Mouse (Mus musculus) C2C12 (cell line): ENCODE measurements at regions not wholly inside any gene's neighbourhood (a gene's known extent, or its start where the extent isn't known, plus 50 kb on each side); places are given as distances from the start of the nearest gene placed in this dataset.

Source experiments
- H3K27me3 ChIP-seq: one replicate; pipeline ENCODE4 v1.6.1; 2011; ENCODE audit not compliant: control insufficient read depth, insufficient read depth, insufficient read length
- H3K36me3 ChIP-seq: one replicate; pipeline ENCODE4 v1.6.1; 2011; ENCODE audit not compliant: control insufficient read depth, insufficient read depth
- H3K4me3 ChIP-seq: one replicate; pipeline ENCODE4 v1.5.1; 2011; ENCODE audit warnings: mild to moderate bottlenecking, control low read depth; ENCODE audit not compliant: poor library complexity, insufficient read depth, severe bottlenecking
- H3K79me2 ChIP-seq: one replicate; pipeline ENCODE4 v1.6.1; 2011; ENCODE audit not compliant: control insufficient read depth, insufficient read depth
- H3K79me3 ChIP-seq: one replicate; pipeline ENCODE4 v1.6.1; 2011; ENCODE audit warnings: low read depth, control low read depth
- H3ac ChIP-seq: one replicate; pipeline ENCODE3; 2011; ENCODE audit warnings: low read depth; ENCODE audit not compliant: control insufficient read depth, insufficient read length
- CEBPB ChIP-seq: IDR thresholded peaks from one replicate; pipeline ENCODE4 v1.6.1; 2011; ENCODE audit warnings: low read depth, mild to moderate bottlenecking, control low read depth, moderate library complexity
- CTCF ChIP-seq: IDR thresholded peaks from one replicate; pipeline ENCODE4 v1.5.1; 2011; ENCODE audit not compliant: control insufficient read depth, insufficient read depth, insufficient read length
- FOSL1 ChIP-seq: IDR thresholded peaks from one replicate; pipeline ENCODE4 v1.8.0; 2011; ENCODE audit warnings: mild to moderate bottlenecking, low read length; ENCODE audit not compliant: poor library complexity, insufficient read depth, severe bottlenecking
- MAX ChIP-seq: IDR thresholded peaks from one replicate; pipeline ENCODE4 v1.6.1; 2011; ENCODE audit warnings: mild to moderate bottlenecking, control low read depth
- MYOD1 ChIP-seq: IDR thresholded peaks from one replicate; pipeline ENCODE4 v1.6.1; 2011; ENCODE audit warnings: low read depth; ENCODE audit not compliant: control insufficient read depth, insufficient read length
- MYOG ChIP-seq: IDR thresholded peaks from one replicate; pipeline ENCODE4 v1.6.1; 2011; ENCODE audit not compliant: control insufficient read depth, insufficient read length; ENCODE audit errors: extremely low read depth
- USF1 ChIP-seq: IDR thresholded peaks from one replicate; pipeline ENCODE4 v1.6.1; 2011; ENCODE audit warnings: low read depth, mild to moderate bottlenecking, control low read depth, moderate library complexity

DNA sequence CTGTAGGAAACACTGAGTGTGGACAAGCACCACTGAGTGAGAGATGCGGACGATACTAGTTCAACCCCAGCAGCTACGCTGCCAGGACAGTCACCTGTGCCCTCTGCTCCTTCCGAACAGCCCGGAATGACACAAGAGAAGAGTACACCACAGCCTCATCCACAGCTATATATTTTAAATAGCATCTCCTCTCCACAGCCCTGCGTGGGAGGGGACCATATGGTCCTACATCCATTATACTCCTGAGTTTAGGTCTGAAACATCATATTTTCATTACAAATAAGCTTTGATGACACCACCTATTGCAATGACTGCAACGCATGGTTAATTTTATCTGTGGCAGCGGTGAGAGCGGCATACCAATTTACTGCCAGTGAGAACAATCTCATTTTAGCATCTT lies 215.6 kb upstream of the Ppargc1a start:
- no peaks in the 10 kb centered on the region for H3K27me3 ChIP-seq
- no peak overlapping the region for H3ac ChIP-seq
- H3K36me3 ChIP-seq: no peaks in the 10 kb centered on the region
- TF ChIP-seq MAX (no peak), CEBPB (no peak), CTCF (no peak), MYOD1 (no peak), MYOG (no peak), USF1 (no peak), FOSL1 (no peak)
- H3K79me3 ChIP-seq: no peaks in the 10 kb centered on the region
- no peak overlapping the region for H3K4me3 ChIP-seq
- H3K79me2 ChIP-seq: no peaks in the 10 kb centered on the region

DNA sequence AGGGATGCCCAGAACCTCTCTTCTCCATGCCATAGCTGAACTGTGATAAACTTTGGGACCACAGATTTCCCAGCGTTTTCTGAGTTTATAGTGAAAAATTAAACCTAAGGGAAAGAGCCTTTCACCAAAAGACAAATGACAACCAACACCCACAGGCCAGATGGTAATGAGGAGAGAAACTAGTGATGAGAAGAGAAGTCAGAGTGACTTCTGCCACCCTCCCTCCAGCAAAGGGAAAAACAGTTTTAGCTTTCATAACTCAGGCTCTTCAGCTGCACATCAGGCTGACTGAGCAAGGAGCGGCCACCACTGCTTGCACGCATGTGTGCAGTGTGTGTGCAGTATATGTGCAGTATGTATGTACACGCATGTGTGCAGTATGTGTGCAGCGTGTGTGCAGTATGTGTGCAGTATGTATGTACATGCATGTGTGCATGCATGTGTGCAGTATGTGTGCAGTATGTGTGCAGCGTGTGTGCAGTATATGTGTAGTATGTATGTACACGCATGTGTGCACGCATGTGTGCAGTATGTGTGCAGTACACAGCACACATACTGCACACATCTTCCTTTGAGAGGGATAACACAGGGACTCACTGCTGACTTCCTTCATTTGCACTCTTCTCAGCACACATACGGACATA lies 208.1 kb upstream of the Ppargc1a start:
- H3K36me3 ChIP-seq: no peaks in the 10 kb centered on the region
- H3K79me2 ChIP-seq: no peaks in the 10 kb centered on the region
- H3K4me3 ChIP-seq: no peak overlapping the region
- TF ChIP-seq MYOG: no peak
- TF ChIP-seq MAX: no peak
- TF ChIP-seq FOSL1: no peak
- TF ChIP-seq CEBPB: no peak
- TF ChIP-seq MYOD1: no peak
- TF ChIP-seq USF1: no peak
- TF ChIP-seq CTCF: no peak
- H3ac ChIP-seq: no peak overlapping the region
- H3K79me3 ChIP-seq: no peaks in the 10 kb centered on the region
- no peaks in the 10 kb centered on the region for H3K27me3 ChIP-seq

DNA sequence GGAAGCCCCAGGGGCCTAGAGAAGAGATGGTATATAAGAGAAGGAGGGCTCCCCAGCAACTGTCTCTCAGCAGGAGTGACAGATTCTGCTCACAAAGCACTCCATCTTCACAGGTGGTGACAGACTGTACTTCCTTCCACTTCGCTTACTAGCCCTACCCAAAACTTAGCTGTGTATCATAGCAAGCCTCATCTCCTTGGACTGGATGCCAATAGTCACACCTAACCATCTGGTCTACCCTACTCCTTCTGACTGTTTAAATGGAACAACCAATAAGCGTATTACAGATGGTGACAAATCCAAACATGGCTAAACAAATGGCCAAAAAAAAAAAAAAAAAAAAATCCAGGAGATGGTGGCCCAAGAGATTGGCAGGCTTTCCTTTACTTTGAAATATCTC lies 204.1 kb upstream of the Ppargc1a start:
- Histone ChIP-seq H3K27me3 (no peaks in the 10 kb centered on the region), H3K36me3 (no peaks in the 10 kb centered on the region), H3K4me3 (no peak overlapping the region), H3K79me3 (no peaks in the 10 kb centered on the region), H3ac (no peak overlapping the region), H3K79me2 (no peaks in the 10 kb centered on the region)
- TF ChIP-seq CTCF (no peak), MAX (no peak), CEBPB (no peak), FOSL1 (no peak), MYOG (no peak), MYOD1 (no peak), USF1 (no peak)

DNA sequence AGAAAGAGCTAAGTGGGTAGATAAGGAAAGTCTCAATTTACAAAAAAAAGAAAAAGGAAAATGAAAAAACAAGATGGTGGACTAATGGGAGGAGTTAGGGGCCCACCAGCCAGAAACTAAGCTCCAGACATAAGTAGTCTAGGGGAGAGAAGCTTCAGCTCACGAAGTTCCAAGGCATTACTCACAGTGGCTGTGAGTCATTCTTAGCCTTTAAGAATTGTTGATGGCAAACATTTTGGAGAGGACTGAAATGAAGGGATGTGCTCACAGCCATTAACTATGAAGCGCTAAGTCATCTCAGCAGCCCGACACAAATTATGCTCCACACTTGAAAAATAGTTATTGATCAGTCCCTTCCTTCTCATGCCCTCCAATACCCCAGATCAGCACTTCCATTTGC lies 198.6 kb upstream of the Ppargc1a start:
- no peaks in the 10 kb centered on the region for H3K27me3 ChIP-seq
- TF ChIP-seq MAX (no peak), MYOG (no peak), MYOD1 (no peak), USF1 (no peak)
- H3ac ChIP-seq: no peak overlapping the region
- no peaks in the 10 kb centered on the region for H3K79me2 ChIP-seq
- H3K79me3 ChIP-seq: no peaks in the 10 kb centered on the region
- H3K4me3 ChIP-seq: no peak overlapping the region
- no peaks in the 10 kb centered on the region for H3K36me3 ChIP-seq

DNA sequence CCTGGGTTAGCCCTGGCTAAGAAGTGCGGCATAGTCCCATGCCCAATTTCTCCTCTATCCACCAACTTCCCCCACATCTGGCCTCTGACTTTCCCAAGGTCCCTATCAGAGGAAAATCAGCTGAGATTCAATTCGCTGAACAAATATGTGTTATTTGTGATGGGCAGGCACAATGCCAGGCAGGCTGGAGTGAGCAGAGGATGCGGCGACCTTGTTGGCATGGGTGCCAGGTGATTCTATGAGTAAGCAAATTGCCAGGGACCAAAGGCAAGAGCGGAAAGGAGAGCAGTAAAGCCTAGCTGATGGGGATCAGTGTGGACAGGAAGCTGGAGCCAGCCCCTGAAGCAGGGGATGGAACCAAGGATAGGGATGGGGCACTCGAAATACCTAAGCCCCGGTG lies 196.9 kb upstream of the Ppargc1a start:
- Histone ChIP-seq H3K27me3 (no peaks in the 10 kb centered on the region), H3ac (no peak overlapping the region), H3K36me3 (no peaks in the 10 kb centered on the region), H3K79me3 (no peaks in the 10 kb centered on the region), H3K79me2 (no peaks in the 10 kb centered on the region), H3K4me3 (no peak overlapping the region)
- TF ChIP-seq MYOD1: no peak
- no peak for TF ChIP-seq CEBPB
- no peak for TF ChIP-seq MAX
- TF ChIP-seq MYOG: no peak
- no peak for TF ChIP-seq USF1
- TF ChIP-seq FOSL1: no peak
- no peak for TF ChIP-seq CTCF

DNA sequence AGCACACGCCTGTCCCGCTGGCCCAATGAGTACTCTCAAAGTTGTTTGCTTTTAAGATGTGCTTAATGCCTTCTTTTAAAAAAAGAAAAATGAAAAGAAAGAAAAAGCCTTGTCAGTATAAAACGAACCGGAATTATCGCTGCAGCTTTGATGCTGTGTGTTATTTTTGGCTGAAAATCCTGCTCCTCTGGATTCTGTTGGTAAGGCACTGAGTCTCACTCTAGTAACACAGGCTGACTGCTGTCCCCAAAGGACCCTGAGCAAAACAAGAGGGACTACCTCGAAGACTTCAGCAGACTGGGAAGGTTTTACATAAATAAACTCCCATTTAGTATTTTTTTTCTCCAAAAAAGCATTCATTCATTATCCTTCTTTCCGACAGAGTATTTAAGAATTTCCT lies 196.1 kb upstream of the Ppargc1a start:
- TF ChIP-seq FOSL1: no peak
- TF ChIP-seq MAX: no peak
- no peak for TF ChIP-seq CTCF
- no peak for TF ChIP-seq MYOG
- no peak for TF ChIP-seq MYOD1
- TF ChIP-seq CEBPB: no peak
- TF ChIP-seq USF1: no peak
- H3K79me2 ChIP-seq: no peaks in the 10 kb centered on the region
- no peak overlapping the region for H3K4me3 ChIP-seq
- no peak overlapping the region for H3ac ChIP-seq
- no peaks in the 10 kb centered on the region for H3K79me3 ChIP-seq
- H3K27me3 ChIP-seq: no peaks in the 10 kb centered on the region
- no peaks in the 10 kb centered on the region for H3K36me3 ChIP-seq
